Mouse (Mus musculus) cerebellum, adult 11-12 months (tissue): ENCODE measurements around the gene Acox2.

Experiments used
- DNase-seq: peaks from one replicate; pipeline ENCODE4 v3.0.0; 2022

The Acox2 gene

DNA sequence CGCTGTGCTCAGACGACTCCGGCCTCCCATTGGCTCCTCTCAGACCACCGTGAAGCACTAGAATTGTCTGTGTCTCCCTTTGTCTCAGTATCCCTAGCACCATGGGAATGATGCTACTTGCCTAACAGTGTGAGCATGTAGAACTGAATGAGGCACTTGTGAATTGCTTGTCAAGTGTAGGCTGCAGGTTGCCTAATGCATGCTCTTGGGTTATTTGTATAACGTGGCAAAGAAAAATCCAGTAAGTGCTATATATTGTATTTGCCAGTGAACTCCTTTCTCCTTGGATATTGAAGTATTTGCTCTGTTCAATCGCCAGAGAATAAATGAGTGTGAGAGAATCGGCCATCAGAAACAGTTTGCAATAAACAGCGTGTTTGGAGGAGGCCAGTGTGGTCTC lies 12.3 kb downstream of the Acox2 start:
- DNase-seq, result no peak

GRCm38 (mm10) chr14:8244211-8244611 lies 14.9 kb downstream of the Acox2 start:
- no peak for DNase-seq

GRCm38 (mm10) chr14:8243136-8243888 lies 15.8 kb downstream of the Acox2 start:
- DNase-seq, result no peak

DNA sequence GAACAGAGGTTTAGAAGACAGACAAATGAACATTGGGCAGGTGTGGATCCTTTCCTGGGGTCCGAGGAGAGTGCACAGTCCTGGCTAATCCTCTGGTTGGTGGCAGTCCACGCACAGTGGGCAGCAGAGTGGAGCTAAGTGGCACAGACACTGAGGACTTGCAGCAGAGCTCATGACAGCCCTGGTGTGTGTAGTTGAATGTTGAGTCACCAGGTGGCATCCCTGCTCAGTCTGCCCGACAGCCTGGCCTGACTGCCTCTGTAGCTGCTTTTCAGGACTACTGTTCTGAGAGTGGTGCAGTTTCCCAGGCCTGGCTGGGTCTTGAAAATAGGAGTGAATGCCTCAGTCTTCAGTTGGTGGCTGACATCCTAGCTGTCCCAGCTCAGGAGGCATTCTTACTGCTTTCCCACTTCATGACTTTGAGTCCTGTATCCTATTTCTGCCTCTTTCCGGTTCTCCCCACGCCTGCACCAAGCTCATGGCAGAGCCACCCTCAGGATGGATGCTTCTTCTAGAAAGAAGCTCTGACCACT lies 16.7 kb downstream of the Acox2 start:
- DNase-seq, result peak; percentile 42

DNA sequence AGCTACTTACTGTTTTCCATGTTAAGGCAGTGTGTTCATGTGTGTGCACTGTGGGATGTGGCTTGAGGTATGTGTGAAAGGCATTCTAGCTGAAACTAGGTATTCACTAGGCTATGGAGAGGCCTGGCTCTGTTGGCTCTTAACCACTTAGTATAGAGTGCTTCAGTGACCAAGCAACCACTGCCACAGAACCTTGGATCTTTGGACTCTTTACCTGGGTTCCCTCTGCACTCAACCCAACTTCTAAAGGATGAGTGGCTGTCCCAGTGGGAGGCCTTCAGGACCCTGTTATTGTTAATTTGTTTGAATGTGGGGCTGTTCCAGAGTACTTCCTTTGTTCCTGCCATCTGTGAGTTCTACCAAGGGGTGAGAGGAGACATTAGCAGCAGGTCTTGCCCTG lies 17.3 kb downstream of the Acox2 start:
- DNase-seq, result no peak

DNA sequence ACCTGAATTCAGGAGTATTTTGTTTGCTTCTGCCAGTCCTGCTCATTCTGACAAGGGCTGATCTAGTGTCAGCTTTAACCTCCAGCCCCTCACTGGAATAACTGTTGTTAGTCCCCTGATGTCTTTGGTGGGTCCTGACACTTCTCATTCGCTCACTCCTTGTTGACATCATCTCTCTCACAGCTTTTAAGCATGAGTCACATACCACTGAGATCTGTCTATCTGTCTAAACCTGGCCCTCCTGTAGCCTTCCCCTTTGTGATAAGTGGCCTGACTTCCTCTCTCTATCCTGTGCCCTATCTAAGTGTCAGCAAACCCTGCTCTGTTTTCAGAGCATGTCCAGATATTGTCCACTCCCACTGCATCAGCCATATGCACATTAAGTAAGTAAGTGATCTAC lies 25.9 kb downstream of the Acox2 start:
- no peak for DNase-seq

DNA sequence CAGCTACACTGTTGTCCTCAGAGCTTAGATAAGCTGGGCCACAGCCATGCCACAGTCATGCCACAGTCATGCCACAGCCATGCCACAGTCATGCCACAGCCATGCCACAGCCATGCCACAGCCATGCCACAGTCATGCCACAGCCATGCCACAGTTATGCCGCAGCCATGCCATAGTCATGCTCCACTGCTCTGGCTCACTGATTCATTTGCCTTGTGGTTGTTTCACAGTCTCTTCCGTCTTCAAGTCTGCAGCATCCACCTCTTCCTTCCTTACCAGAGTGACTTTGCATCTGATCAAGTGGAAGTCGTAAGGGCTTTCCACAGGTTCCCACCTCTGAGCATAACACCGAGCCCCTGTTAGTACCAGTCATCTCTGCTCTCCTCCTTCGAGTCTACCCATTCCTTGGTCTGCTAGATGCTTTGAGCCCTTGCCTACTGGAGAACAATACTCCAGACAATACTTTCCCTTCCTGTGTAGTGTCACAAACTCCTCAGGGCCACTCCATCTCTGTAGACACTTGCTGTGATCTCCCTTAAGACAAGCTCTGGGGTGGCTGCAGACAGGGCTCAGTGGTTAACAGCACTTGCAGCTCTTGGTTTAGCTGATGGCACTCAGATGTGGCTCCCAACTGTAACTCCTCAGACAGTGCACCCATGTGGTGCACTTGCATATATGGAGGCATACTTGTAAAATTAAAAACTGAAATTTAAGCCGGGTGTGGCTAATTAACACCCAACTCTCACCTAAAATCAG lies 26.8 kb downstream of the Acox2 start:
- DNase-seq, result no peak

DNA sequence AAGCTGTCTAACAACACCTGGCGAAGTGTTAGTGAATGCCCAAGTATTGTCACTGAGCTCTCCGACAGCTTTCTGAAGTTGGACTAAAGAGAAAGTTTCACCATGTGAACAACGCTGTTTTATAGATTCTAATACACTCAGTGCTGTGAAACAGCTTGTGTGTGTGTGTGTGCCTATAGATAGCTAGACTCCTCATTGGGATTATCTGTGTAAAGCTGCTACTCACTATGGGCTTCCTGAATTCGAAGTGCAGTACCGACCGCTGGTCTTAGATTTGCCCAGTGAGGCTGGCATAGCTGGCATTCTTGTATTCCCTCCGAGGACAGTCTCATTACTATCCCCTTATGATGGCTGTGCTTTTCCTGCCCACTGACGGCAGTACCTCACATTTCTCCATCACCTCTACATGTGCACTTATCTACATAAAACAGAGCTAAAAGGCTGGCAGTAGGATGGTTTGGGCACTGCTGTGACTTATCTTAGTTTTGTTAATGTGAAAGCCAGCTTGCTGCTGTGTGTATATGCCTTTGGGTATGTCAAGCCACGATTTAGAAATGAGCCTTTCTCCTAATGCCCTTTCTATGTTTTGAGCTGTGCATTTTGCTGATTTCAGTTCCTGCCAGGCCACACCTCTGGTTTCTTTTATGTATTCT lies 29.7 kb downstream of the Acox2 start:
- no peak for DNase-seq

- no peak for DNase-seq
Observed at GRCm38 (mm10) chr14:8224805-8225204, 34.3 kb downstream of the Acox2 start.

- no peak for DNase-seq
Observed at GRCm38 (mm10) chr14:8223506-8224293, 35.5 kb downstream of the Acox2 start.

GRCm38 (mm10) chr14:8222561-8222960 lies 36.6 kb downstream of the Acox2 start:
- DNase-seq, result no peak

DNA sequence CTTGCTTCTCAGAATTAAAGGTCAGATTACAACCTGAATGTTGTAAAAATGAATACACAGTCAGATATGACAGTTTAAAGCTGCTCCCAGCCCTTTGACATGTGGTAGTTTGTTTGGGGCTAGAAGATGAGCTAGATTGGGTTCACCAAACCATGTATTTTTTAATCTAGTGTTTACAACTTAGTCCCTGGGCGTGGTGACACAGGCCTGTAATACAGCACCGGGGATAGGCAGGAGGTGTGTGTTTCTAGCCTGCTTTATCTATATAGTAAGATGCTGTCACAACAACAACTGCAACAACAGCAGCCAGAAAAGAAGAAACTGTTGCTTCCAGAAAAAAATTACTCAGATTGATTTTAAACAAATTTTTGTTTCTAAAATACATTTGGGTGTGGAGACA lies 38.2 kb downstream of the Acox2 start:
- DNase-seq, result no peak

- no peak for DNase-seq
Observed at GRCm38 (mm10) chr14:8220306-8220705, 38.8 kb downstream of the Acox2 start.

DNA sequence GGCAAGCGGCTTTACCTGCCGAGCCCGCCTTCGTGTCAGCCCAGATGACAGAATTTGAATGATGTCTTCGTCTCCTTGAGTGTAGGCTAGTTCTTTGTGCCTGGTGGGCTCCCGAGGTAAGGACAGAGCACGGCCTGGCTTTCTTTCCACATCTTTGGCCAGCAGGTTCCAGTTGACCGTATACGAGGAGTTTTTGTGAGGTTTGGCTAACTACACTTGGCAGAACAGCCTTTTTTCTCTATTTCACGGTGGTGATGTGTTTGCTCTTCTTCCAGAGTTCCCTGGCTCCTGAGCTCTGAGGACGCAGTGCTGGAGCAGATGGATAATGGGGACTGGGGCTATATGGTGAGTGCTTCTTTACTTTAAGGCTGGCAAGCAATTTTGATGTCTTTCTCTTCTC lies 39.3 kb downstream of the Acox2 start:
- peak; percentile 43 for DNase-seq

DNA sequence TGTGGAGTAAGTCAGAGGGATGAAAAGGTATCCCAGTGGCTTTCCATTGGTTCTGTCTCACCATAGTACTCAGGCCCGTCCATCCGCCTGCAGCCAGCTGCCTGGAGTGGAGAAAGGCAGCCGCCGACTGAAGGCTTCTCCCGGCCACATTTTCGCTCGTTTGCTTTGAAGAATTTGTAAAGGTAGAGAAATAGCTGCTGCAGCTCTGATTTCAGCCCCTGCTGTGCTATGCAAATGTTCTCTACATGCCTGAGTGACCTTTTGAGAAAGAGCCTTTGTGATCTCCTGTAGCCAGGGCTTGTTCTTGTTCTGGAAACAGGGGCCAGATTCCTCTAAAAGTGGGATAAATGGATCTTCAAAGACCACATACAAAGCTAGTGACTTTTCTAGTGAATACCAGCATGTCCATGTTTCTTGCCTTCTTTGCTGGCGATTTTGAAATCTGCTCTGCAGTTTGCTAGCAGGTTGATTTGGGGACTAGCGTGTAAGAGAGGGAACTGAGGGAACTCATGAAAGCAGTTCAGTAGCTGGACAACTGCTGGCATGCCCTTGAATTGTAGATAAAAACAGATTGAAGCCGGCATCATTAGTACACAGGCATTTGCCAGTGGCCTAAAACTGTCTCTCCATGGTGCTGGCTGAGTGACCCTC lies 40.3 kb downstream of the Acox2 start:
- DNase-seq, result peak; percentile 73

DNA sequence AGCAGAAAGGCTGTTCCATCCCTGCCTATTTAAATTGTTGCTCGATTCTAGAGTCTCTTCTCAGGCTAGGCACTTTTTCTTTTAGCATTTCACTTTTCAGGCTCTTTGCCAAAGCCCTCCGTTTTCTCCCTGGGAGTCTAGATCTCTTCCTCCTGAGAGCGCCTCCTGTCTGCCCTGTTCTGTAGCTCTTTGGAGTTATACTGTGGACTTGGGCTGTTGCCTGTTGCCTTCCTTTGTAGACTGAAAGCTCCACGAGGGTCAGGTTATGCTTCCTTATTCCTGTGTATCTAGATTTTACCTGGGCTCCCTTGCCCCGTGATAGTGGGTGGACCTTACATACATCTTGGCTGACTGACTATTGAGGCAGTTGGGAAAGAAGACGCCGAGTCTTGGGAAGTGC lies 40.9 kb downstream of the Acox2 start:
- peak; percentile 51 for DNase-seq

DNA sequence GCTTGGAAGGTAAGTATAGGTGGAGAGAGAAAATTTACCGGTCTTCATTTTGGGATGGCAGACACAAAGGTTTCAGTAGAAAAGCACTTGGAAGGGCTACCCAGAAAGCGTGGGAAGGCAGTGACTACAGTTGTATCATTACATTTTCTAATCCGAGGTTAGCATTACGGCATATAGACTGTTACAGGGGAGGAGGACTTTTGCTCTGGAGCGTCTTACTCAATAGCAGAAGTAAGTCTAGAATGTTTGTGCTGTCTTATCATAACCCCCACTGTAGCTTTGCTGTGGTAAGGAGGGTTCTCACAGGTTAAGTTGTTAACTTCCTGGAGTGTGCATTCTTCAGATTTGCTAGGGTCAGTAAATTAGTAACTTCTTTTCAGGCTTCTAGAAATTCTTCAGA lies 43.1 kb downstream of the Acox2 start:
- DNase-seq, result no peak

DNA sequence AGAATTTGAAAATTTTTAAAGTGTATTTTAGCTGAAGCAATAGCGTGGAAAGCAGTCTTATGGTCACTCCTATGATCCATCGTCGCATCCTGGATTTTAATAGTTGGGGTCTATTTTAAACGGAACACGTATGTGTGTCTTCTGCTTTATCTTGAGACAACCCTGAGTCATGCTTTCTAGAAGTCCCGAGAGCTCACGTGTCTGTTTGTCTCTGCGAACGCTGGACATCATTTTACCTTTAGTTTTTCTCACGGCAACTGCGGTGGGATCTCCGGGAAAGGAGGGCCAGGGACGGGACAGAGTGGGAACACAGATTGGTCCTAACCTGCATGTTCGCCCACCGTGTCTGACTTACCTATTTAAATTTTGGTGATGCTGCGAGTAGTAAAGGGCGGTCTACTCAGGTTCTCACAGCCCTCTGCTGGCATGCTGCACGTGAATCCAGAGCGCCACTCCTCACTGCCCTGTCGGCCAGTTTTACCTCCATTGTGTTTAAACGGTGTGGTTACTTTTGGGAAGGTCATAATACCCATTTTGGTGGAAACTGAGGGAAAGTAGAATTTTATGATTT lies 43.9 kb downstream of the Acox2 start:
- DNase-seq, result peak; percentile 41

DNA sequence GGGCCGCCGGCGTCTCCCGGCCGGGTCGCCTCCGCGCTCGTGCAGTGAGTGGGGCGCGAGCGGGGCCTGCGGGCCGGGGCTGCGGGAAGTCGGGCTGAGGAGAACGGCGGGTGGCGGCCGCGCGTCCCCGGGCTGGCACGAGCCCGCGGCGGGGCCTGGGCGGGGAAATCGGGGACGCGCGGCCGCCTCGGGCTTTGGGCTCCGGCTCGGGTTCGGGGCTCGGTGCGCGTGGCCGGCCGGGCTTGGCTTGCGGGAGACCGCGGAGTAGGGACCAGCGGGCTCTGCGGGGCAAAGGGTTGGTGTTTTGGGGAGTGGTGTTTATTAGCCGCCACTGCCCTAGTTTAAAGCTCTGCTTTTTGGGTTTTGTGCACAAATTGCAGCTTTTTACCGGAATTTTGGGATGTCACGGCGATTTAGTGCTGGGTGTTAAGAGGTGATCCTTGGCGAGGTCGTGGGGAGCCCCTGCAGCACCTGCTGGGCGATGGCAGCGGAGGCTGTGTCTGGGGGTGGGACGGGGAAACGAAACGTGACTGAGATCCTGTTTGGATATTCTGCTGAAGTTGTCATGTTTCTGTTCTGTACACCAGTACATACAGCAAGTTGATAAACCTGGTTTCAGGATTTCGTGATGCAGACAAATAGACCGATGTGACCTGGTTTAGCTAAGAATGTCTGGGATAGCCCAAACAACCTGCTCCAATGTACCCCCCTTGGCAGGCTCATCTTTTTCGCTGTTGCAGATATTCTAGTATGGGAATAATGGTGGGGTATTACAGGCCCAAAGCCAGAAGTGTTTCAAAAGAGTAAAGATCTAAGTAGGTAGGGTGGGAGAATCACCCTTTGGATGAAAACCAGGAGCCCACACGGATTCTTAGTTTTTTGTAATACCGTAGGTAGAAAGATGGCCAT lies 44.6 kb downstream of the Acox2 start:
- peak; percentile 83 for DNase-seq

DNA sequence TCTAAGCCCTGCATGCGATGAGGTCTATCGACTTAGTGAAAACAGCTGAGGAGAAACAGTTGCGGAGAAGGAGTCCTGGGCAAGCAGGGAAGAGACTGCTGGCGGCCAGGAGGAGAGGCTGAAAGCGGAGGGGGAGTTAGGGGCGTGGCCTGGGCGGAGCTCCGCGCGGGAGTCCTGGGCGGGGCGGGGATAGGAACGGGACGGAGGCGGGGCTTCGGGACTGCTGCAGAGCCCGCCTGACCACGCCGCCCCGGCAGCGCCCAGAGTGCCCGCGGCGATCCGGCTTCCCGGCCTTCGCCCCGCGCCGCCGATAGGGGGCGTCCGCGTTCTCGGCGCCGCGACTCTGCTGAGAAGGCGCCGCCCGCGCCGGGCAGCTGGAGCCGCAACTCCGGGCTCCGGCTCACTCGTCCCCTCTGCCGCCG lies 45.3 kb downstream of the Acox2 start, which contains the start of gene Kctd6:
Gene Kctd6, plus strand, starts transcription at position 338 of the 422 bp plus-strand sequence.
- DNase-seq, result peak; percentile 98

GRCm38 (mm10) chr14:8212996-8213395 lies 46.2 kb downstream of the Acox2 start:
- DNase-seq, result peak; percentile 35
